Mouse (Mus musculus): ENCODE results near the gene Leap2.
A peak's percentile ranks its signal among the peaks of the same experiment; 100 is the strongest.
"Not testable (repeated sequence)": the region's sequence is repeated elsewhere in the genome, so short reads cannot be mapped to it uniquely, and the experiment has no call there.

The Leap2 gene

GRCm38 (mm10) chr11:53441921-53442320 is 19.0 kb upstream of the Leap2 start:
- peak; percentile 89 for DNase-seq (ENCODE audit: low read depth)

- DNase-seq (ENCODE audit: low read depth): no peak
Observed at GRCm38 (mm10) chr11:53436338-53436737, 13.4 kb upstream of the Leap2 start.

- peak; percentile 32 for DNase-seq (ENCODE audit: low read depth)
Observed at GRCm38 (mm10) chr11:53435504-53435903, 12.5 kb upstream of the Leap2 start.

GRCm38 (mm10) chr11:53433057-53433456 is 10.1 kb upstream of the Leap2 start:
- no peak for DNase-seq (ENCODE audit: low read depth)

- DNase-seq (ENCODE audit: low read depth): peak; percentile 73
Observed at GRCm38 (mm10) chr11:53431347-53432056, 8.5 kb upstream of the Leap2 start.

- DNase-seq (ENCODE audit: low read depth): peak; percentile 100
Observed at GRCm38 (mm10) chr11:53430670-53431346, 7.8 kb upstream of the Leap2 start, which contains the start of the genes Uqcrq and Gdf9. Gene Uqcrq, minus strand, starts transcription at chr11:53430831. Gene Gdf9, plus strand, starts transcription at chr11:53431023.

GRCm38 (mm10) chr11:53430300-53430669 is 7.3 kb upstream of the Leap2 start:
- DNase-seq (ENCODE audit: low read depth): peak; percentile 83

GRCm38 (mm10) chr11:53429182-53429581 is 6.2 kb upstream of the Leap2 start:
- DNase-seq (ENCODE audit: low read depth): peak; percentile 33

- DNase-seq (ENCODE audit: low read depth): no peak
Observed at GRCm38 (mm10) chr11:53428716-53429057, 5.7 kb upstream of the Leap2 start.

- no peak for DNase-seq (ENCODE audit: low read depth)
Observed at GRCm38 (mm10) chr11:53427993-53428715, 5.2 kb upstream of the Leap2 start.

GRCm38 (mm10) chr11:53426914-53427313 is 3.9 kb upstream of the Leap2 start:
- not testable (repeated sequence) for DNase-seq (ENCODE audit: low read depth)

GRCm38 (mm10) chr11:53425711-53426255 is 2.8 kb upstream of the Leap2 start:
- no peak for DNase-seq (ENCODE audit: low read depth)

- DNase-seq (ENCODE audit: low read depth): no peak
Observed at GRCm38 (mm10) chr11:53425251-53425650, 2.3 kb upstream of the Leap2 start.

- DNase-seq (ENCODE audit: low read depth): peak; percentile 19
Observed at GRCm38 (mm10) chr11:53424826-53425225, 1.9 kb upstream of the Leap2 start.

GRCm38 (mm10) chr11:53418048-53418447 is 4.9 kb downstream of the Leap2 start:
- no peak for DNase-seq (ENCODE audit: low read depth)

- DNase-seq (ENCODE audit: low read depth): no peak
Observed at GRCm38 (mm10) chr11:53413871-53414270, 9.1 kb downstream of the Leap2 start.

GRCm38 (mm10) chr11:53411738-53412137 is 11.2 kb downstream of the Leap2 start:
- peak; percentile 64 for DNase-seq (ENCODE audit: low read depth)

GRCm38 (mm10) chr11:53403638-53404037 is 19.3 kb downstream of the Leap2 start:
- no peak for DNase-seq (ENCODE audit: low read depth)

GRCm38 (mm10) chr11:53393856-53394255 is 29.1 kb downstream of the Leap2 start:
- peak; percentile 75 for DNase-seq (ENCODE audit: low read depth)

GRCm38 (mm10) chr11:53383758-53384428 is 39.1 kb downstream of the Leap2 start:
- peak; percentile 39 for DNase-seq (ENCODE audit: low read depth)

- DNase-seq (ENCODE audit: low read depth): no peak
Observed at GRCm38 (mm10) chr11:53378918-53379317, 44.1 kb downstream of the Leap2 start.

Data from 416B (cell line).